Mouse (Mus musculus) neutrophil, adult 65 days (primary cell): ENCODE data around the gene Gm45194. TPM values are rescaled to one million over a fixed set of nuclear protein-coding genes. Genes with fewer than 3 reads are reported as not detected.

ENCODE experiments used
- total RNA-seq: library from RNA; stranded (reverse); gene quantifications from 2 replicates; pipeline ENCODE4 v1.2.4, GENCODE M21; 2023

The Gm45194 gene
- total RNA-seq = not detected in 2 replicates

DNA sequence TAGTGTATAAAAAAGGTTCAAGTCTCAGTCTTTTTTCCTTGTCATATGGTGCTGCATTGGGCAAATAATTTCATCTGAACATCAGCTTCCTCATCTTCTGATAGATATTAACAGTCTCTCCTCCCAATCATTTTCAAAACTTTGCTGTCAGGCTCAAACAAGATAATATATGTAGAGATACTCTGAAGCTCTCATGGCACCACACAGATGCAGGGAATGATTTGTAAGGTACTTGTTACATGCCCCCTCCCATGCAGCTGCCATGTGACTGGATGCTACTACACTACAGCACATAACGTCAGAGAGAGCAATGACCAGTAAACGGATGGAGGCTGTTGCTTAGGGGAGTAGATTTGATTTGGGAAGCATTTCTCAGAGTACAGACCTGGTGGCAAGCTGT is at the start of gene Gm45194:
Gm45194 (plus strand) TSS at position 301 of the 400 bp plus-strand sequence.

GRCm38 (mm10) chrX:112010707-112011106 is 119.5 kb downstream of the Gm45194 start, which contains the start of gene Tex16:
Gene Tex16, plus strand, starts transcription at chrX:112011007.

GRCm38 (mm10) chrX:112238749-112239148 is 347.6 kb downstream of the Gm45194 start, which contains the start of gene 4933403O08Rik:
Gene 4933403O08Rik, plus strand, starts transcription at chrX:112239049.

Other genes starting within 250 kb of the Gm45194 start
- gene Hdx, start 194.3 kb upstream of the Gm45194 start, total RNA-seq = not detected in 2 replicates
- not detected in 2 replicates for gene Tex16, start 119.6 kb downstream of the Gm45194 start, total RNA-seq